Mouse (Mus musculus) liver, adult 2 months (tissue): ENCODE results near the gene Txnrd2. TPM values are rescaled to one million over a fixed set of nuclear protein-coding genes. Genes with fewer than 3 reads are reported as not detected.
A peak's percentile ranks its signal among the peaks of the same experiment; 100 is the strongest.

ENCODE experiments used
- DNase-seq: peaks from one replicate; pipeline ENCODE4 v3.0.0-alpha.2; 2011; ENCODE audit warnings: low read depth, low spot score; ENCODE audit errors: extremely low read depth
- H3K27ac ChIP-seq: fragments of 200-500 bp; replicated peaks from 2 replicates; pipeline ENCODE4 v1.5.1; 2012; ENCODE audit warnings: low read depth, mild to moderate bottlenecking, control low read depth, inconsistent platforms, low read length; ENCODE audit not compliant: insufficient read depth
- H3K27me3 ChIP-seq: fragments of 200-500 bp; 2 replicates; pipeline ENCODE4 v1.6.1; 2012; ENCODE audit warnings: mild to moderate bottlenecking, moderate library complexity, low read length, inconsistent platforms; ENCODE audit not compliant: control insufficient read depth, insufficient read depth
- H3K36me3 ChIP-seq: fragments of 200-500 bp; 2 replicates; pipeline ENCODE4 v1.6.1; 2012; ENCODE audit warnings: low read length, inconsistent platforms; ENCODE audit not compliant: control insufficient read depth, insufficient read depth
- H3K4me1 ChIP-seq: fragments of 200-500 bp; 2 replicates; pipeline ENCODE4 v1.6.1; 2011; ENCODE audit warnings: low read length; ENCODE audit not compliant: control insufficient read depth, insufficient read depth
- H3K4me3 ChIP-seq: fragments of 200-500 bp; 2 replicates; pipeline ENCODE4 v1.5.1; 2011; ENCODE audit warnings: low read depth, mild to moderate bottlenecking, control low read depth, low read length, moderate library complexity; ENCODE audit not compliant: insufficient read depth
- H3K79me2 ChIP-seq: fragments of 200-500 bp; 2 replicates; pipeline ENCODE4 v1.6.1; 2012; ENCODE audit warnings: inconsistent platforms, mild to moderate bottlenecking, low read length, moderate library complexity; ENCODE audit not compliant: control insufficient read depth, insufficient read depth
- H3K9ac ChIP-seq: fragments of 200-500 bp; 2 replicates; pipeline ENCODE4 v1.6.1; 2012; ENCODE audit warnings: low read depth, mild to moderate bottlenecking, control low read depth, inconsistent platforms, low read length
- CTCF ChIP-seq: fragments of 200-500 bp; IDR thresholded peaks from 2 replicates; pipeline ENCODE4 v1.5.1; 2011; ENCODE audit warnings: low read depth, low read length, control low read depth
- POLR2A ChIP-seq: fragments of 200-500 bp; IDR thresholded peaks from 2 replicates; pipeline ENCODE4 v1.6.1; 2011; ENCODE audit warnings: low read length, control low read depth; ENCODE audit not compliant: insufficient read depth; ENCODE audit errors: extremely low read depth
- WGBS: fragments of 180-500 bp; shearing (Covaris S2); methylation state at CpG from one replicate; pipeline ENCODE4 v1.1.7; 2018; 5-methylcytosine and 5-hydroxymethylcytosine counted together
- polyA plus RNA-seq: library from polyadenylated mRNA; depleted of rRNA; stranded (reverse); fragments of >200 nt; gene quantifications from 2 replicates; pipeline ENCODE4 v1.2.3, GENCODE M21; 2012
- total RNA-seq: library from RNA; depleted of rRNA; stranded (reverse); fragments of >200 nt; gene quantifications from 2 replicates; pipeline ENCODE4 v1.2.3, GENCODE M21; 2014

The Txnrd2 gene
- total and polyA plus RNA-seq, 2 experiments = 23.9 to 46.6 TPM

- TF ChIP-seq POLR2A (no peak), CTCF (no peak)
- no peak overlapping the region for H3K4me3 ChIP-seq
- H3K79me2 ChIP-seq = no peaks in the 10 kb centered on the region
- H3K9ac ChIP-seq = no peak overlapping the region
- H3K27ac ChIP-seq = no peak overlapping the region
- no peaks in the 10 kb centered on the region for H3K4me1 ChIP-seq
- DNase-seq = no peak
- no peaks in the 10 kb centered on the region for H3K27me3 ChIP-seq
- WGBS = 82% methylated on average over 5 of the region's 5 CpGs
- no peaks in the 10 kb centered on the region; the same call in 1 of the 2 replicates for H3K36me3 ChIP-seq
Observed at GRCm38 (mm10) chr16:18484794-18485435, 58.7 kb downstream of the Txnrd2 start.

GRCm38 (mm10) chr16:18486126-18486525 lies 59.9 kb downstream of the Txnrd2 start:
- no peak overlapping the region for H3K27ac ChIP-seq
- DNase-seq = no peak
- 95% methylated on average over 2 of the region's 2 CpGs for WGBS
- H3K27me3 ChIP-seq = no peaks in the 10 kb centered on the region
- no peaks in the 10 kb centered on the region for H3K4me1 ChIP-seq
- H3K36me3 ChIP-seq = no peaks in the 10 kb centered on the region; the same call in 1 of the 2 replicates
- no peaks in the 10 kb centered on the region for H3K79me2 ChIP-seq
- no peak overlapping the region for H3K9ac ChIP-seq
- no peak for TF ChIP-seq CTCF
- no peak for TF ChIP-seq POLR2A
- H3K4me3 ChIP-seq = no peak overlapping the region

DNA sequence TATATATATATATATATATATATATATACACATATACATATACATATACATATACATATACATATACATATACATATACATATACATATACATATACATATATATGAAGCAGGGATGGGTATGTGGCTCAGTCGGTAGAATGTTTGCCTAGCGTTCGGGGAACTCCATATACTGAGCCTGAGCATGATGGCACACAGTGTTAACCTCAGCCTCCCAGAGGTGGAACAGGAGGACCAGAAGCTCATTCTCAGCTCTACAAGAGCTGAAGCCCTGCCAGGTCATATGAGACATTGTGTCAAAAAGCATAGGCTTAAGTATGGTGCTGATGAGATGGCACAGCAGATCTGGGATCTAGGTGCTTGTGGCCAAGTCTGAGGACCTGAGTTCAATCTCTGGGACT lies 64.1 kb downstream of the Txnrd2 start:
- TF ChIP-seq CTCF (no peak), POLR2A (no peak)
- H3K4me1 ChIP-seq = no peaks in the 10 kb centered on the region
- no peak overlapping the region for H3K9ac ChIP-seq
- H3K4me3 ChIP-seq = no peak overlapping the region
- DNase-seq = no peak
- H3K27ac ChIP-seq = no peak overlapping the region
- 93% methylated on average over 3 of the region's 3 CpGs for WGBS
- H3K79me2 ChIP-seq = no peaks in the 10 kb centered on the region
- H3K36me3 ChIP-seq = no peaks in the 10 kb centered on the region; the same call in 1 of the 2 replicates
- H3K27me3 ChIP-seq = no peaks in the 10 kb centered on the region

GRCm38 (mm10) chr16:18490894-18491293 lies 64.7 kb downstream of the Txnrd2 start:
- Histone ChIP-seq H3K9ac (no peak overlapping the region), H3K27ac (no peak overlapping the region), H3K79me2 (no peaks in the 10 kb centered on the region), H3K36me3 (no peaks in the 10 kb centered on the region; the same call in 1 of the 2 replicates), H3K4me3 (no peak overlapping the region), H3K4me1 (no peaks in the 10 kb centered on the region), H3K27me3 (no peaks in the 10 kb centered on the region)
- TF ChIP-seq CTCF = no peak
- TF ChIP-seq POLR2A = no peak
- DNase-seq = no peak
- 77% methylated on average over 1 of the region's 1 CpGs for WGBS

DNA sequence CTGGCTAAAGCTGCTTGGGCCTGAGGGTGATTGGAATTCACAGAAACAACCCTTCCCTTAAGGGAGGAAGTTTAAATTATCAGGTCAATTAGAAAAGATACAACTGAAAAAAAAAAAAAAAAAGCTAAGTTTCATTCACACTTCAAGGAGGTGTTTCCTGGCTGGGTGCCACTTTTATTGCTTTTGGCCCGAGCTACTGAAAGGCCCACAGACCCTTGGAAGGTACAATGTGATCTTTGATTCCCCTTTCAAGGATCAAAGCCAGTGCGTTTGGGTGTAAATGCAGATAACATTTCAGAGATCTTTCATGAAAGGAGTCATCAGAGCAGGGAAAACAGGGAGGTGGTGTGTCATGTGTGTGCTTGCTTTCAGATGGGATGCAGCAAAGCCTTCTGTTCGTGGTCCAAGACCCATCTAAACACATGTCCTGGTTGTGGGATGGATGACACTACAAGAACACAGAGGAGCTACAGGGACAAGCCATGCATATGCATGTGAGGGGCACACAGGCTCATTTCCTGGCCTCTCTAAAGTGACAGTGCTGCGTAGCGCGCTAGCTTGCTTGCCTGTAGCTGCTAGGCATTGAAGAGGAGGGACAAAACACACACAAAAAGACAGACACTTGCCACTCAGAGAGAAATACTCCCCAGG lies 71.8 kb downstream of the Txnrd2 start:
- no peak for DNase-seq
- WGBS = 7% methylated on average over 6 of the region's 6 CpGs
- H3K4me1 ChIP-seq = peaks cover 10% of the 10 kb centered on the region
- no peaks in the 10 kb centered on the region for H3K27me3 ChIP-seq
- TF ChIP-seq CTCF (no peak), POLR2A (no peak)
- peak overlapping the region; percentile 70 for H3K27ac ChIP-seq
- peak overlapping the region; percentile 90 for H3K4me3 ChIP-seq
- H3K79me2 ChIP-seq = no peaks in the 10 kb centered on the region
- H3K9ac ChIP-seq = peak overlapping the region; percentile 89
- no peaks in the 10 kb centered on the region for H3K36me3 ChIP-seq

- TF ChIP-seq CTCF (no peak), POLR2A (peak; percentile 75; the same call in 1 of the 2 replicates)
- Histone ChIP-seq H3K4me3 (peak within 1 kb of the TSS; percentile 90), H3K9ac (peak within 1 kb of the TSS; percentile 89), H3K27me3 (no peaks in the 10 kb centered on the region), H3K36me3 (no peaks in the 10 kb centered on the region), H3K4me1 (peaks cover 10% of the 10 kb centered on the region), H3K27ac (peak within 1 kb of the TSS; percentile 70), H3K79me2 (no peaks in the 10 kb centered on the region)
- WGBS = under 1% methylated on average over 51 of the region's 51 CpGs
- DNase-seq = peak; percentile 70
Observed at GRCm38 (mm10) chr16:18498558-18498990, 72.4 kb downstream of the Txnrd2 start, which contains the start of the genes Gnb1l and Rtl10. Gene Gnb1l, plus strand, starts transcription at chr16:18498713. Gene Rtl10, plus strand, starts transcription at chr16:18498901.
